Mouse (Mus musculus) lung, adult 2 months (tissue): Measurements from ENCODE around the gene Gm36864.

Experiments used
- CTCF ChIP-seq: fragments of 200-500 bp; IDR thresholded peaks from 2 replicates; pipeline ENCODE4 v1.5.1; 2011; ENCODE audit warnings: mild to moderate bottlenecking, low read length, control low read depth; ENCODE audit not compliant: insufficient read depth
- POLR2A ChIP-seq: fragments of 200-500 bp; IDR thresholded peaks from 2 replicates; pipeline ENCODE4 v1.6.1; 2011; ENCODE audit warnings: low read depth, mild to moderate bottlenecking, control low read depth, low read length, borderline replicate concordance; ENCODE audit errors: extremely low read depth

DNA sequence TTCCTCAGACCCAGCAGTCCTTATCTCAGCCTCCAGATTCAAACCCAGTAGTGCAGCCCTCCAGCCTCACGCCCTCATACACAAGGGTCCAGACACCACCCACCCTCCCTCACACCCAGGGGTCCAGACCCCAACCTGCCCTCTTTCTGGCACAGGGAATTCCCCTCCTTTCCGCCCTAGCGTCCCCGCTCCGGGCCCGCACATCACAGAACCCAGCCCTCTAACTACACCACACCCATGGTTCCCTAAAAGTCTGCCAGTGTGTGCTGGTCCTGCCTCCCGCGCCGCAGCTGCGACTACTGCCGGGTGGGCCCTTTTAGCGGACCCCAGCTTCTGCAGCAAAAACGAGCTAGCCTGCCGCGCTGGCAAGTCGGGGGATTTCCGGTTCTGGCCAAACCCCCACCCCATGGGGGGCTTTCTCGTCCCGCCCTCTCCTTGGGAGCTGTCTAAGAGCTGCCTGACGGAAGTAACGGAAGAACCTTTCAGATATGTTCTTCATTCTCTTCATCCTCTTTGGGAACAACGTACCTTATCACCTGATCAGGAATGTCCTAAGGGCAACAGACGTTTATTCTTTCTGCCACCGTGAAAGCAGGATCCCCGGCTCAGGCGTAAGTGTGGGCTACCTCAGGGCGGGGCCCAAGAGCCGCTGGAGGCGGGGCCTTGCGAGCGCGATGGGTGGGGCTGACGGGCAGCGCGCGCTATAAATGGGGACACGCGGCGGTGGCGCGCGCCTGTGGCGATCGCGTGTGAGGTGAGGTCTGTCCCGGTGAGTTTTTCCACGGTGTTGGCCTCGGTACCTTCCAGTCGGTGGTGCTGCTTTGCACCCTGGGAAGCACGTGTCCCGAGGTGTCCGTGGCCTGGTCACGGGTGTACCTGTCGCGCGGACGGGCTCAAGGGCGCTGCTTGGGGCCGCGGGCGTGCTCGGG is 10.3 kb downstream of the Gm36864 start, which contains the start of the genes 1700028J19Rik and 2410002F23Rik:
- no peak for TF ChIP-seq CTCF
- TF ChIP-seq POLR2A = peak; percentile 97
